Mouse (Mus musculus) MEL (cell line): ENCODE measurements at regions not wholly inside any gene's neighbourhood (a gene's known extent, or its start where the extent isn't known, plus 50 kb on each side); places are given as distances from the start of the nearest gene placed in this dataset.

Experiments used
- BHLHE40 ChIP-seq: IDR thresholded peaks from 2 replicates; pipeline ENCODE4 v1.6.1; 2012; ENCODE audit warnings: low read depth, mild to moderate bottlenecking, inconsistent platforms, low read length, improper control_type of control experiment, borderline replicate concordance
- CTCF ChIP-seq, 3 experiments: IDR thresholded peaks in 2 of 3; conservative IDR thresholded peaks in 1 of 3; 2 replicates each; pipeline ENCODE4 v1.5.1; 2011 to 2012; ENCODE audit warnings: low read length in 3 of 3, low read depth in 2 of 3, mild to moderate bottlenecking in 2 of 3, improper control_type of control experiment in 1 of 3, inconsistent platforms in 1 of 3, mixed read lengths in 1 of 3, moderate library complexity in 1 of 3; ENCODE audit not compliant: control insufficient read depth in 1 of 3, insufficient read depth in 1 of 3, poor library complexity in 1 of 3, severe bottlenecking in 1 of 3
- EP300 ChIP-seq, 2 experiments: IDR thresholded peaks; 2 replicates each; pipeline ENCODE4 v1.6.1; 2011; ENCODE audit warnings: improper control_type of control experiment in 2 of 2, low read length in 2 of 2, low read depth in 1 of 2, mild to moderate bottlenecking in 1 of 2
- HCFC1 ChIP-seq: IDR thresholded peaks from 2 replicates; pipeline ENCODE4 v1.6.1; 2012; ENCODE audit warnings: low read depth, mild to moderate bottlenecking, inconsistent platforms, low read length, improper control_type of control experiment, moderate library complexity
- POLR2A ChIP-seq, 2 experiments: IDR thresholded peaks; 2 replicates each; pipeline ENCODE4 v1.6.1; 2011 to 2012; ENCODE audit warnings: low read length in 2 of 2, mild to moderate bottlenecking in 2 of 2, control low read depth in 1 of 2, improper control_type of control experiment in 1 of 2, low read depth in 1 of 2, moderate library complexity in 1 of 2; ENCODE audit not compliant: control insufficient read depth in 1 of 2, insufficient read depth in 1 of 2, poor library complexity in 1 of 2
- POLR2AphosphoS5 ChIP-seq: IDR thresholded peaks from 2 replicates; pipeline ENCODE4 v1.6.1; 2012; ENCODE audit warnings: low read depth, borderline replicate concordance, mild to moderate bottlenecking, inconsistent platforms, low read length, moderate library complexity, mixed read lengths
- SMC3 ChIP-seq: IDR thresholded peaks from 2 replicates; pipeline ENCODE4 v1.6.1; 2011; ENCODE audit warnings: low read depth, low read length, improper control_type of control experiment
- USF1 ChIP-seq: IDR thresholded peaks from 2 replicates; pipeline ENCODE4 v1.6.1; 2014; ENCODE audit warnings: low read depth, mild to moderate bottlenecking, inconsistent platforms, low read length, improper control_type of control experiment, moderate library complexity
- ZKSCAN1 ChIP-seq: IDR thresholded peaks from 2 replicates; pipeline ENCODE4 v1.6.1; 2012; ENCODE audit warnings: low read depth, mild to moderate bottlenecking, inconsistent platforms, low read length, improper control_type of control experiment, moderate library complexity
- ZMIZ1 ChIP-seq: IDR thresholded peaks from 2 replicates; pipeline ENCODE4 v1.6.1; 2012; ENCODE audit warnings: low read depth, mild to moderate bottlenecking, inconsistent platforms, low read length, improper control_type of control experiment, moderate library complexity
- ZNF384 ChIP-seq: IDR thresholded peaks from 2 replicates; pipeline ENCODE4 v1.6.1; 2012; ENCODE audit warnings: low read depth, mild to moderate bottlenecking, inconsistent platforms, low read length, improper control_type of control experiment

- TF ChIP-seq POLR2AphosphoS5: no peak
- no peak for TF ChIP-seq ZMIZ1
- TF ChIP-seq ZKSCAN1: no peak
- TF ChIP-seq ZNF384: no peak
- TF ChIP-seq SMC3: no peak
- TF ChIP-seq POLR2A (IDR thresholded peaks at IDR 0.05; ENCODE audit: control insufficient read depth in 1 of 2, insufficient read depth in 1 of 2, low read depth in 1 of 2, low read length in 2 of 2, poor library complexity in 1 of 2): no peak
- no peak for TF ChIP-seq CTCF (IDR thresholded peaks at IDR 0.05 in 2 of 3, conservative IDR thresholded peaks at IDR 0.05 in 1 of 3; ENCODE audit: control insufficient read depth in 1 of 3, insufficient read depth in 1 of 3, low read depth in 2 of 3, low read length in 3 of 3, poor library complexity in 1 of 3, severe bottlenecking in 1 of 3)
- no peak for TF ChIP-seq BHLHE40
- no peak for TF ChIP-seq USF1
- TF ChIP-seq HCFC1: no peak
- no peak for TF ChIP-seq EP300 (IDR thresholded peaks at IDR 0.05; ENCODE audit: low read depth in 1 of 2, low read length in 2 of 2)
Measured at GRCm38 (mm10) chr10:46934311-46934710, 1356.7 kb downstream of the Hace1 start.
